Mouse (Mus musculus) spleen, postnatal 4 days (tissue): ENCODE results near the gene Atg4d.
"Not testable (repeated sequence)": the region's sequence is repeated elsewhere in the genome, so short reads cannot be mapped to it uniquely, and the experiment has no call there.

ENCODE experiments used
- DNase-seq, 2 experiments: peaks; one replicate each; pipeline ENCODE4 v3.0.0; 2022; ENCODE audit warnings: low spot score in 2 of 2

The Atg4d gene

DNA sequence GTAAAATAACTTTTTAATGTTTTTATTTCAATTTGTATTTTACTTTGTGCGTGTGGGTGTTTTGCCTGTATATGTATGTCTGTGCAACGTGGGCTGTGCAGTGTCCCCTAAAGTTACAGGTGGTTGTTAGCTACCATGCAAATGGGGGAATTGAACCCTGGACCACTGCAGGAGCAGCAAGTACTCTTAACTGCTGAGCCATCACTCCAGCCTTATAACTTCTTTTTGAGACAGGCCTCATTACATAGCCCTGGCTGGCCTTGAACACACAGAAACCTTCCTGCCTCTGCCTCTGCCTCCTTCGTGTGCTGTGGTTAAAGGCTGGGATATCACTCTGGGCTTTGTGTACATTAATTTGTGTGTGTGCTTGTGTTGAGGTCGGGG, 25.6 kb upstream of the Atg4d start:
- DNase-seq, result no peak

- DNase-seq, result peak; percentile 87 to 93
Measured at GRCm38 (mm10) chr9:21241343-21241742, 23.8 kb upstream of the Atg4d start.

DNA sequence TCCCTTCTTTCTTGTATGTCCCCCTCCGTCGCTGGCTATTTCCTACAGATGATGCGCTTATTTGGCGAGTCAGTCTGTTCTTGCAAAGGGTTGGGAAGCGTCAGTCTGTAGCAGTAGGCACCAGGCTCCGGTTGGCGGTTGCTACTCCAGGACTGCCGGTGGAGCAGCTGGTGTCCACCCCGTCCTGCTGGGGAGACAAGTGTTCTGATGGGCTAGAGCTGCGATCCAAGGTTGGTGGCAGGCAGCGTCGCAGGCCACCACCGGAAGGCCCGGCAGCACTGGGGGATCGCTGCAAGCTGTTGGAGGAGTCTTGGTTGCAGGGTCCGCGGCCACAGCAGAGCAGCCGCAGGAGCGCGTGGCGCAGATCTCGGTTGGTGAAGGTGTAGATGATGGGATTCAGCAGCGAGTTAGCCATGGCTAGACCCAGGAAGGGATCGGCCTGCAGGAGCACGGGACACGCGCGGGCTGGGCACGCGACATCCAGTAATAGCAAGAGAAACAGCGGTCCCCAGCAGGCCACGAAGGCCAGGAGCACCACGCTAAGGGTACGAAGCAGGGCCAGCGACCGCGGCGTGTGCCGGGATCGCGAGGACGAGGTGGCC, 21.2 kb upstream of the Atg4d start:
- peak in 1 of 2 experiments; percentile 67 for DNase-seq

GRCm38 (mm10) chr9:21244428-21245112, 20.5 kb upstream of the Atg4d start:
- peak in 1 of 2 experiments; percentile 75 for DNase-seq

GRCm38 (mm10) chr9:21245113-21245487, 20.0 kb upstream of the Atg4d start:
- DNase-seq, result no peak

- DNase-seq, result no peak
Measured at GRCm38 (mm10) chr9:21246342-21246741, 18.8 kb upstream of the Atg4d start.

DNA sequence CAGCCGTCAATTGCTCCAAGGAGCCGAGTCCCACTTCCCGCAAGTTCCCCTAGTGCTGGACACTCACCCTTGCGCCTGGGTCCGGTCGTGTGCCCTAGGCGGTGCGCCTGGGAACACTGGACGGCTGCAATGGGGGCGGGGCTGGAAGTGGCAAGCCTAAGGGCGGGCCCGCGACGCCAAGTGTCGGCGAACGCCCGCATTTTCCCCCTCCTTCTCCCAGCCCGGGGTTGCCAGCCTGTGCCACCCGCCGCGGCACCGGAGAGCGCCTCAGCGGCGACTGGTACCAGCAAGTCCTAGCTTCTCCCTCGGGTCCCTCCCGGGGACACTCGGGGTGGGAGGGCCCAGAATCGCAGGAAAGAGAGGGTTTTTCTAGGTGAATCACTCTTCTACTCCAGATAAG, 16.8 kb upstream of the Atg4d start, which contains the start of gene S1pr5:
Gene S1pr5 (minus strand): TSS at position 118 of the 400 bp plus-strand sequence.
- DNase-seq, result peak in 1 of 2 experiments; percentile 67

GRCm38 (mm10) chr9:21249629-21250508, 15.2 kb upstream of the Atg4d start:
- no peak for DNase-seq

GRCm38 (mm10) chr9:21250509-21250908, 14.6 kb upstream of the Atg4d start:
- no peak for DNase-seq

GRCm38 (mm10) chr9:21251116-21251735, 13.9 kb upstream of the Atg4d start:
- no peak for DNase-seq

DNA sequence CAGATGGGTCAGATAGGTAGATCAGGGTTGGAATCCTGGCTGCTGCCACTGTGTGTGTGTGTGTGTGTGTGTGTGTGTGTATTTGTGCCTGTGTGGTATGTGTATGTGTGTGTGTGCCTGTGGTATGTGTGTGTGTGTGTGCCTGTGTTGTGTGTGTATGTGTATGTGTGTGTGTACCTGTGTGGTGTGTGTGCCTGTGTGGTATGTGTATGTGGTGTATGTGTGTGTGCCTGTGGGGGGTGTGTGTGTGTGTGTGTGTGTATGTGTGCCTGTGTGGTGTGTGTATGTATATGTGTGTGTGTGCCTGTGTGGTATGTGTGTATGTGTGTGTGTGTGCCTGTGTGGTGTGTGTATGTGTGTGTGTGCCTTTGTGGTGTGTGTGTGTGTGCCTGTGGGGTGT, 10.4 kb upstream of the Atg4d start:
- DNase-seq, result no peak

GRCm38 (mm10) chr9:21256349-21256748, 8.7 kb upstream of the Atg4d start:
- DNase-seq, result not testable (repeated sequence)

GRCm38 (mm10) chr9:21260491-21261040, 4.5 kb upstream of the Atg4d start:
- no peak for DNase-seq

DNA sequence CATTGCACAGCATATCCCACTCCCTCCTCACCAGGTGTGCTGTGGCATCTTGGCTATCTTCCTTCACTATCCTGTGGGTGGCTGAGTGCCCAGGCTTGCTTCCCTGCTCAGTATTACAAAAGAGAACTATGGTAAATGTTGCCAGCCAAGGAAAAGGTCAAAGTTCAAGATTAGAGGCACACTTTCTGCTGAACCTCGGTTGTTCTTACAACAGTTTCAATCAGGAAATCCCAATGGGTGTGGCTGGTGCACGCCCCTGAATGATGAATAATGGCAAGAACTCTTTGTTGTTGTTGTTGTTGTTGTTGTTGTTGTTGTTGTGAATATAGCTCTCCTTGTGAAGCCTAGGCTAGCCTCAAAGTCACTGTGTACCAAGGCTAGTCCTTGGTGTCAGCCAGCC, 3.3 kb upstream of the Atg4d start:
- DNase-seq, result no peak

GRCm38 (mm10) chr9:21264272-21264999, 657 bp upstream of the Atg4d start:
- peak; percentile 58 to 74 for DNase-seq

DNA sequence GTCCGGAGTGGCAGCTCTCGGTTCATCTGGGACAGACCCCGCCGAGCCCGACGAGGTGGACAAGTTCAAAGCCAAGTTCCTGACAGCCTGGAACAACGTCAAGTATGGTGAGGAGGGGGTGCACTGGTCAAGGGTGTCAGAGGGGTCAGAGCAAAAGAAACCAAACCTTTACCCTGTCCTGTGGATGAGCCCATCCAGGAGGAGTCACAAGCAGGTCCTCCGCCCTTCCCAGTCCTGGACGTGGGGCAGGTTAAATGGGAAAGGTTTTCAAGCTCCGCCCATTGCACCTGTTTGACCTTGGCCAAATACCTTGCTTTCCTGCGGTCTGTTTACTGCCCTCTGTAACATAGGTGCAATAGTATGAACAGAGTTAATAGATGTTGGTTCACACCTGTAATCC, 518 bp downstream of the Atg4d start:
- no peak for DNase-seq

- DNase-seq, result no peak
Measured at GRCm38 (mm10) chr9:21266889-21267288, 1.8 kb downstream of the Atg4d start.

GRCm38 (mm10) chr9:21268305-21268704, 3.2 kb downstream of the Atg4d start:
- DNase-seq, result no peak

- DNase-seq, result not testable (repeated sequence)
Measured at GRCm38 (mm10) chr9:21269590-21269989, 4.5 kb downstream of the Atg4d start.

- DNase-seq, result no peak
Measured at GRCm38 (mm10) chr9:21272391-21272790, 7.3 kb downstream of the Atg4d start.

DNA sequence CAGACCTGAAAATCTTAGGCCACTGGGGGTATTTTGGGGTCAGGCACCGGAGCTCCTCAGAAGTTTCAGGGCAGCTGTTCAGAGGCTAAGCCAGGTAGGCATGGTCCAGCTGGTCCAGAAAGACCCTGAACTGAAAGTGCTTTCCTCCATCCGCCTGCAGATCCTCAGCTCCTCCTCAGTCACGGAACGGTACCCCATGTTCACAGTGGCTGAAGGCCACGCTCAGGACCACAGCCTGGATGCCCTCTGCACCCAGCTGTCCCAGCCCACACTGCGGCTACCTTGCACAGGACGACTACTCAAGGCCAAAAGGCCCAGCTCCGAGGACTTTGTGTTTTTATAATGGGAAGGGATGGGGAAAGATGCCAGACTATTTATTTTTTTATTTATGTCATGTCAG, 8.0 kb downstream of the Atg4d start:
- DNase-seq, result no peak
